Mouse (Mus musculus) stomach, embryonic 16.5 days (tissue): ENCODE measurements around the gene Olfr1442. TPM values are rescaled to one million over a fixed set of nuclear protein-coding genes. Genes with fewer than 3 reads are reported as not detected.
"Not testable (repeated sequence)": the region's sequence is repeated elsewhere in the genome, so short reads cannot be mapped to it uniquely, and the experiment has no call there.

Experiments
- ATAC-seq: fragments of 200-750 bp; cut with Nextera tagmentation; 2 replicates; pipeline ENCODE4 v1.8.0; 2017; ENCODE audit warnings: moderate number of reproducible peaks, moderate TSS enrichment; ENCODE audit not compliant: insufficient read depth, low FRiP score
- H3K27ac ChIP-seq: fragments of 300-500 bp; sonication (generic); 2 replicates; pipeline ENCODE4 v1.5.1; 2014; ENCODE audit warnings: low read length
- H3K27me3 ChIP-seq: fragments of 300-500 bp; sonication (generic); 2 replicates; pipeline ENCODE4 v1.6.1; 2014; ENCODE audit warnings: low read length, control low read depth, mixed read lengths; ENCODE audit not compliant: control insufficient read depth, insufficient read depth
- H3K36me3 ChIP-seq: fragments of 300-500 bp; sonication (generic); 2 replicates; pipeline ENCODE4 v1.6.1; 2014; ENCODE audit warnings: low read length; ENCODE audit not compliant: control insufficient read depth, insufficient read depth
- H3K4me1 ChIP-seq: fragments of 300-500 bp; sonication (generic); 2 replicates; pipeline ENCODE4 v1.6.1; 2014; ENCODE audit warnings: low read length, control low read depth, mixed read lengths; ENCODE audit not compliant: control insufficient read depth, insufficient read depth
- H3K4me2 ChIP-seq: fragments of 300-500 bp; sonication (generic); 2 replicates; pipeline ENCODE4 v1.6.1; 2014; ENCODE audit warnings: low read depth, low read length, mixed read lengths
- H3K4me3 ChIP-seq: fragments of 300-500 bp; sonication (generic); replicated peaks from 2 replicates; pipeline ENCODE4 v1.5.1; 2014; ENCODE audit warnings: mild to moderate bottlenecking, low read length
- H3K9ac ChIP-seq: fragments of 300-500 bp; sonication (generic); 2 replicates; pipeline ENCODE4 v1.6.1; 2014; ENCODE audit warnings: low read length
- H3K9me3 ChIP-seq: fragments of 300-500 bp; sonication (generic); replicated peaks from 2 replicates; pipeline ENCODE4 v1.6.1; 2016; ENCODE audit warnings: low read length, control low read depth; ENCODE audit not compliant: control insufficient read depth
- WGBS: fragments of 180-500 bp; shearing (Covaris S2); extraction: QIAGEN DNeasy Blood & Tissue Kit; methylation state at CpG from one replicate; pipeline ENCODE4 v1.1.7; 2014; 5-methylcytosine and 5-hydroxymethylcytosine counted together
- polyA plus RNA-seq: library from polyadenylated mRNA; unstranded; fragments of >200 nt; fragmentation: Nextera tagmentation; extraction: Ambion mirVana; gene quantifications from 2 replicates; pipeline ENCODE4 v1.2.1, GENCODE M21; 2015

Olfr1442 gene
- polyA plus RNA-seq, 1 experiment from 2014 or later, result not detected

DNA sequence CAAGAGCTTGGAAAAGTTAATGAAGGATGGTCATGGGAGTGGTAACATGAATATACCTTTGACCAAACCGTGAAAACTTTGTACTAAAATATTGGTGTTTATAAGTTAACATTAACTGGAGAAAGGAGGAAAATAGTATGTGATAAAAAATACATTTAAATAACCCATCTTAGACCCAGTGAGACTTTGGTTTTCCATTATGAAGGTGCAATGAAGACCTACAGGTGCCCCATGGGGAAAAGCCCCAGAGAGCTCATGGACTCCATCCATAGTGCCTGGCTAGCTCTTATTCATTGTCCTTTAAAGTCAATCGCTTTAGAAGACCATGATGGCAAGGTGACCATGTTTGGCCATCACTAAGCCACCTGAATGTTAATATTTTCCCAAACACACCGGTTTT lies 7.6 kb downstream of the Olfr1442 start, which contains the start of gene Olfr1443:
Olfr1443 (plus strand) TSS at position 301 of the 400 bp plus-strand sequence.
- Histone ChIP-seq H3K9me3 (no peaks in the 10 kb centered on the region), H3K9ac (no peak within 1 kb of the TSS), H3K4me1 (no peaks in the 10 kb centered on the region)

DNA sequence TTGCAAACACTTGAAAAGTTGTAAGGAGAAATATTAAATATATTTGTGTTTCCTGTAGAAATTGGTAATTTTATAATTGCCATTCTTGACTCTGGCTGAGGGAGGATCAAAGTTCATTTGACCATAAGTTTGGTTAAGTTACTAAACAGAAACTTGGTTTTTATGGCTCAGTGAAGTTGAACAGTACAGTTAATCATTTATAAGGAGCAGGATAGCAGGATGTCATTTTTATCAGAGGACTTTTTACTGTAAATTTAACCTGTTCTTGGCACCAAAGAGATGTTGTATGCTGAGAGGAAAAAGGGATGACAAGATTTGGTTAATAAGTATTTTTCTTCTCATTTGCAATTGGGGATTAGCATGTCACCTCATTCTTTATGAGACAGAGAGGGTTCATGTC lies 14.4 kb downstream of the Olfr1442 start:
- H3K4me2 ChIP-seq, result no peak overlapping the region
- no peak for ATAC-seq
- no peaks in the 10 kb centered on the region for H3K9me3 ChIP-seq
- no peak overlapping the region for H3K9ac ChIP-seq
- H3K27me3 ChIP-seq, result no peaks in the 10 kb centered on the region
- no peak overlapping the region for H3K27ac ChIP-seq
- no peaks in the 10 kb centered on the region for H3K36me3 ChIP-seq
- H3K4me3 ChIP-seq, result no peak overlapping the region
- H3K4me1 ChIP-seq, result no peaks in the 10 kb centered on the region

More for the DNA sequence above, 7.6 kb downstream of the Olfr1442 start, which contains the start of gene Olfr1443:
- H3K4me3 ChIP-seq, result no peak within 1 kb of the TSS
- WGBS, result 72% methylated on average over 3 of the region's 3 CpGs
- H3K36me3 ChIP-seq, result no peaks in the 10 kb centered on the region
- no peak for ATAC-seq
- H3K4me2 ChIP-seq, result no peak within 1 kb of the TSS
- H3K27me3 ChIP-seq, result no peaks in the 10 kb centered on the region
- no peak within 1 kb of the TSS for H3K27ac ChIP-seq

DNA sequence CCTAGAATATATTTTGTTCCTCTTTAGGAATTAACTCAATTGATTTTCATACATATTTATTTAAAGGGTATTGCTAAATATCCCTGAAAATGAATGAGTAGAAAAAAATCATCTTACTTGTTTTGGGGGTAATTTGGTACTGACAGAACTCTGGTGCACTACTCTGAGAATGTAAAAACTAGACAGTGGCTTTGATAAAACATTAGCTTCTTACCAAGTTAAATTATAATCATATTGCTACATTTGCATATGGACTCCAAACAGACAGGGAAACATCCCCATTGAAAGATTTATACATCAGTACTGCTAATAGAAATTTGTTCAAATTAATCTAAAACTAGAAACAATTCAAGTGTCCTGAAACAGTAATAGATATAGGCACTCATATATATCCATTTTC lies 15.0 kb downstream of the Olfr1442 start:
- no peaks in the 10 kb centered on the region for H3K36me3 ChIP-seq
- no peak overlapping the region for H3K4me3 ChIP-seq
- H3K4me1 ChIP-seq, result no peaks in the 10 kb centered on the region
- H3K9ac ChIP-seq, result no peak overlapping the region
- H3K27me3 ChIP-seq, result no peaks in the 10 kb centered on the region
- H3K27ac ChIP-seq, result no peak overlapping the region
- no peak overlapping the region for H3K4me2 ChIP-seq
- H3K9me3 ChIP-seq, result no peaks in the 10 kb centered on the region
- ATAC-seq, result no peak

DNA sequence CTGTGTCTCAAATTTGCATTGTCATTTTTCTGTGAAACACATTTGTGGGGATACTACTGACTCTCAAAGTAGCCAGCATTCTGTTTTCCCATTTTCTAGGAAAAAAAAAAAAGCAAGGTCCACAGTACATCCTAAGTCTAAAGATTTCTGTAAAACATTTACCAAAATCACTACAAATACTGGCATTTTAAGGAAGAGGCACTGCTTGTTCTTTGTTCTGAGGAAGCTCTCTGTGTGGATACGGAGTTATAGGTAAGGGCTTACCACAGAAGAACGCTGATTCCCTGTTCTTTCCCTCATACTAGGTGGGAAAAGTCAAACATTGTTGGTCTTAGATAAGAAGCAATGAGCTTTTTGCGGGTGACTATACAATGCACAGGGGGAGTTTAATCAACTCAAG lies 25.4 kb downstream of the Olfr1442 start, which contains the start of gene Keg1:
Keg1 (plus strand) TSS at position 197 of the 400 bp plus-strand sequence.
- Histone ChIP-seq H3K27me3 (no peaks in the 10 kb centered on the region), H3K9ac (no peak within 1 kb of the TSS), H3K4me2 (no peak within 1 kb of the TSS), H3K9me3 (no peaks in the 10 kb centered on the region), H3K27ac (no peak within 1 kb of the TSS), H3K4me1 (no peaks in the 10 kb centered on the region), H3K4me3 (no peak within 1 kb of the TSS), H3K36me3 (no peaks in the 10 kb centered on the region)
- ATAC-seq, result no peak
- 60% methylated on average over 3 of the region's 3 CpGs for WGBS

DNA sequence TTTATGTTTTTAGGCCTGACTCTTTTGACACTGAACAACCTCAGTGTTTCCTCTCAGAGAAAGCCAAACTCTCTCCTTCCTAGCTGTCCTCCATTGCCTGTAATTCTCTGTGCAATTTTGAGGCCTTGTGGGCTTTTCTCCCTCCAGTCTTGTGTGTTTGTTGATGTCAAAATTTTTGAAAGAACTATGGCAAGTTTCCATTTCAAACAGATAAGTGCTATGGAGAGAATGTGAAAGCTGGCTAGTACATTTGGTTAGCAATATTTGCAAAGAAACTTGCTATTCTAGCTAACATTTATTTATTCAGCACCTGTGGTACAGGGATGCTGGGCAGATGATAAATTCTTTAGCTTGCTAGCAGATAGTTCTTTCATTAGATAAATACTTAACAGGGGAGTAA lies 26.0 kb downstream of the Olfr1442 start:
- H3K4me3 ChIP-seq, result no peak overlapping the region
- H3K9me3 ChIP-seq, result no peaks in the 10 kb centered on the region
- ATAC-seq, result no peak
- no peak overlapping the region for H3K9ac ChIP-seq
- no peaks in the 10 kb centered on the region for H3K36me3 ChIP-seq
- no peak overlapping the region for H3K4me2 ChIP-seq
- no peak overlapping the region for H3K27ac ChIP-seq
- no peaks in the 10 kb centered on the region for H3K27me3 ChIP-seq
- H3K4me1 ChIP-seq, result no peaks in the 10 kb centered on the region

DNA sequence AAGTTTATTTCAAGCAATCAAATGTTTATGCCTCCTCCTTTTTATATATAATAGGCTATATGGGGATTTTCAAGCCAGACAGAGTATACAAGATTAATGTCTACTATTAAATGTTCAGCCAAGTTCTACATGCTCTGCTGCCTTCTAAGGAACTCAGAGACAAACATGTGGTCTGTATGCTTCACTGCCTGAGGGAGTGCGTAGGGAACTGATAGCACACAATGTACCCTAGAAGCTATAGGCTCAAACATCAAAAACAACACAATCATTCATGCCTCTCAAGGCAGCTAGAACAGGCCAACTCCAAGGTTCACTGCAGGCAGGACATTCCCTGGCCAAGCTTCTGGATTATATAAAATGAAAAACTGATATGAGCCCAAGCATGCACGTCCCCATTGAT lies 38.2 kb downstream of the Olfr1442 start:
- WGBS, result 55% methylated on average over 2 of the region's 2 CpGs
- H3K4me1 ChIP-seq, result no peaks in the 10 kb centered on the region
- H3K9ac ChIP-seq, result no peak overlapping the region
- no peak overlapping the region for H3K4me3 ChIP-seq
- H3K27me3 ChIP-seq, result no peaks in the 10 kb centered on the region
- no peak overlapping the region for H3K27ac ChIP-seq
- no peak overlapping the region for H3K4me2 ChIP-seq
- H3K9me3 ChIP-seq, result no peaks in the 10 kb centered on the region
- H3K36me3 ChIP-seq, result no peaks in the 10 kb centered on the region
- ATAC-seq, result no peak; the same call in 1 of the 2 replicates

DNA sequence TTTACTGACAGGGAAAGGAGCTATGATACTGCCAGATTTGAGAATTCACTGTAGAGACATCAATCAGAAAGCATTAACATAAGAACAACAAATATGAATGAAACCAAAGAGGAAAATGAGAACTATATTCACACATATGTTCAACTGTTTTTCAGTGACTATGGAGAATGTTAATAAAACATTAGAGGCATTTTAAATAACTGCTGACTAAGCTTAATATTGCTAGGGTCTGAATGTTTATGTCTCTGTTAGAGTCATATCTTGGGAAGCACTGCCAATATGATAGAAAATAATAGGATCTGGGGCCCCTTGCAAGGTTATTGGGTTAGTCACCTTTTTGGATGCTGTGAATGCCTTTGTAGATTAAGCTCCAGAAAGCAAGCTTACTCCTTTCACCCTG lies 38.7 kb downstream of the Olfr1442 start:
- no peaks in the 10 kb centered on the region for H3K4me1 ChIP-seq
- H3K4me3 ChIP-seq, result no peak overlapping the region
- ATAC-seq, result no peak
- no peaks in the 10 kb centered on the region for H3K27me3 ChIP-seq
- no peaks in the 10 kb centered on the region for H3K9me3 ChIP-seq
- no peak overlapping the region for H3K27ac ChIP-seq
- no peaks in the 10 kb centered on the region for H3K36me3 ChIP-seq
- H3K4me2 ChIP-seq, result no peak overlapping the region
- no peak overlapping the region for H3K9ac ChIP-seq

DNA sequence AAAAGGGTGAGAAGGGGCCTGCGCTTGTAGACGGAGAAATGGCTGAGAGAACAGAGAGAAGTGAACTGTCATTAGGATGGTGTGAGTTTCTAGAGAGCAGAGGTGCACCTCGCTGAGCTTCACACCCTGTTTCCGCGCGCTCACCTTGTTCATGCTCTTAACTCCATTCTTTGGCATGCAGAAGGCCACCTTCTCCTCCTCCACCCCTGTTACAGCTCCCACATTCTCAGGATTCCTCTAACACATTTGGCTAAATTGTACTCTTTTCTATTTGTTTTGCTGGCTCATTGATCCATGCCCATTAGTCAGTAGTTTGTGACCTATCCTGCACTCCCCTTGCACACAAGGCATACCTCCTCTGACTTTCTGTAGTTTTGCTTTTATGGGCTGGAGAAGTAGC lies 49.0 kb downstream of the Olfr1442 start:
- Histone ChIP-seq H3K36me3 (no peaks in the 10 kb centered on the region), H3K4me2 (no peak overlapping the region), H3K9ac (no peak overlapping the region), H3K27ac (no peak overlapping the region), H3K4me1 (no peaks in the 10 kb centered on the region), H3K9me3 (no peaks in the 10 kb centered on the region), H3K4me3 (no peak overlapping the region), H3K27me3 (no peaks in the 10 kb centered on the region)
- no peak for ATAC-seq
- whole genome bisulfite sequencing, result 66% methylated on average over 6 of the region's 6 CpGs

DNA sequence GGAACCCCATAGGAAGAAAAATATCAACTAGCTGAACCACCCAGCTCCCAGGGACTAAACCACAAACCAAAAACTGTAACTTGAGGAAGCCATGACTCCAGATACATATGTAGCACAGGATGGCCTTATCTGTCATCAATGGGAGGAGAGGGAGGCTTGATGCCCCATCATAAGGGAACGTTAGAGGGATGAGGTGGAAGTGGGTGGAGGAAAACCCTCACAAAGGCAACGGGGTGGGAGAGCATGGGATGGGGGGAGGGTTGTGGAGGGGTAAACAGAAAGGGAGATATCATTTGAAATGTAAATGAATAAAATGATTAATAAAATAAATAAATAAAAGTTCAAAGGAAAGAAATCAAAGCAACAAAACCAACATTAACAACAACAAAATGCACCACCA lies 50.2 kb downstream of the Olfr1442 start:
- H3K4me2 ChIP-seq, result no peak overlapping the region
- H3K27ac ChIP-seq, result no peak overlapping the region
- no peaks in the 10 kb centered on the region for H3K4me1 ChIP-seq
- no peak overlapping the region for H3K9ac ChIP-seq
- H3K27me3 ChIP-seq, result no peaks in the 10 kb centered on the region
- H3K4me3 ChIP-seq, result no peak overlapping the region
- H3K9me3 ChIP-seq, result no peaks in the 10 kb centered on the region
- WGBS, result 65% methylated on average over 2 of the region's 2 CpGs
- no peak for ATAC-seq
- no peaks in the 10 kb centered on the region for H3K36me3 ChIP-seq

DNA sequence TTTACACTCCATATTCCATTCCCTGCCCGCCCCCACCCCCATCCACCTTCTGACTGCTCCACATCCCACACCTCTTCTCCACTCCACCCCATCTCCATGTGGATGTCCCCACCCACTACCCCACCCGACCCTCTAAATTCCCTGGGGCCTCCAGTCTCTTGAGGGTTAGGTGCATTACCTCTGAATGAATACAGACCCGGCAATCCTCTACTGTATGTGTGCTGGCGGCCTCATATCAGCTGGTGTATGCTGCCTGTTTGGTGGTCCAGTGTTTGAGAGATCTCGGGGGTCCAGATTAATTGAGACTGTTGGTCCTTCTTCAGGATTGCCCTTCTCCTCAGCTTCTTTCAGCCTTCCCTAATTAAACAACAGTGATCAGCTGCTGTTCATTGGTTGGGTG lies 50.7 kb downstream of the Olfr1442 start:
- H3K27ac ChIP-seq, H3K4me1 ChIP-seq, H3K4me2 ChIP-seq, H3K9ac ChIP-seq, H3K36me3 ChIP-seq, H3K4me3 ChIP-seq, ATAC-seq, H3K27me3 ChIP-seq, H3K9me3 ChIP-seq: not testable (repeated sequence)
- WGBS, result 88% methylated on average over 5 of the region's 5 CpGs
